Mouse (Mus musculus) lung, embryonic 14.5 days (tissue): ENCODE data around the gene AC134908.4. TPM values are rescaled to one million over a fixed set of nuclear protein-coding genes. Genes with fewer than 3 reads are reported as not detected.

Experiments
- ATAC-seq: fragments of 200-750 bp; cut with Nextera tagmentation; 2 replicates; pipeline ENCODE4 v1.8.0; 2017; ENCODE audit warnings: mild to moderate bottlenecking, moderate TSS enrichment, moderate library complexity; ENCODE audit not compliant: insufficient read depth
- DNase-seq: peaks from one replicate; pipeline ENCODE4 v3.0.0-alpha.2; 2015
- H3K27ac ChIP-seq: fragments of 300-500 bp; sonication (generic); 2 replicates; pipeline ENCODE4 v1.5.1; 2014; ENCODE audit warnings: low read depth, mild to moderate bottlenecking, moderate library complexity
- H3K27me3 ChIP-seq: fragments of 300-500 bp; sonication (generic); 2 replicates; pipeline ENCODE4 v1.6.1; 2014; ENCODE audit warnings: low read length, control low read depth; ENCODE audit not compliant: insufficient read depth
- H3K36me3 ChIP-seq: fragments of 300-500 bp; sonication (generic); 2 replicates; pipeline ENCODE4 v1.6.1; 2014; ENCODE audit warnings: control low read depth; ENCODE audit not compliant: insufficient read depth
- H3K4me1 ChIP-seq: fragments of 300-500 bp; sonication (generic); 2 replicates; pipeline ENCODE4 v1.6.1; 2014; ENCODE audit warnings: antibody characterized with exemption, control low read depth; ENCODE audit not compliant: insufficient read depth
- H3K4me2 ChIP-seq: fragments of 300-500 bp; sonication (generic); 2 replicates; pipeline ENCODE4 v1.6.1; 2014; ENCODE audit warnings: mild to moderate bottlenecking
- H3K4me3 ChIP-seq: fragments of 300-500 bp; sonication (generic); 2 replicates; pipeline ENCODE4 v1.5.1; 2014; ENCODE audit warnings: low read depth, low read length
- H3K9ac ChIP-seq: fragments of 300-500 bp; sonication (generic); 2 replicates; pipeline ENCODE4 v1.6.1; 2014
- H3K9me3 ChIP-seq: fragments of 300-500 bp; sonication (generic); 2 replicates; pipeline ENCODE4 v1.6.1; 2016; ENCODE audit warnings: low read depth, low read length, control low read depth
- CTCF ChIP-seq: IDR thresholded peaks from 2 replicates; pipeline ENCODE4 v1.5.1; 2016; ENCODE audit warnings: antibody characterized with exemption, low read depth
- WGBS: fragments of 180-500 bp; shearing (Covaris S2); extraction: QIAGEN DNeasy Blood & Tissue Kit; methylation state at CpG from one replicate; pipeline ENCODE4 v1.1.7; 2014; 5-methylcytosine and 5-hydroxymethylcytosine counted together
- polyA plus RNA-seq: library from polyadenylated mRNA; unstranded; fragments of >200 nt; fragmentation: Nextera tagmentation; extraction: Ambion mirVana; gene quantifications from 2 replicates; pipeline ENCODE4 v1.2.1, GENCODE M21; 2014

AC134908.4 gene
- polyA plus RNA-seq, 1 experiment from 2014 or later = not detected

GRCm38 (mm10) chr17:25762591-25762990 lies 32.9 kb downstream of the AC134908.4 start:
- Histone ChIP-seq H3K4me1 (no peaks in the 10 kb centered on the region), H3K4me2 (no peak overlapping the region), H3K27me3 (no peaks in the 10 kb centered on the region), H3K9ac (no peak overlapping the region), H3K27ac (no peak overlapping the region), H3K9me3 (no peaks in the 10 kb centered on the region), H3K4me3 (no peak overlapping the region), H3K36me3 (no peaks in the 10 kb centered on the region)
- DNase-seq (no peak), ATAC-seq (no peak)
- WGBS = 38% methylated on average over 3 of the region's 3 CpGs
- no peak for TF ChIP-seq CTCF

GRCm38 (mm10) chr17:25761561-25761970 lies 33.9 kb downstream of the AC134908.4 start:
- 16% methylated on average over 4 of the region's 4 CpGs for WGBS
- Histone ChIP-seq H3K9ac (no peak overlapping the region), H3K4me3 (no peak overlapping the region), H3K27me3 (no peaks in the 10 kb centered on the region), H3K4me1 (no peaks in the 10 kb centered on the region), H3K36me3 (no peaks in the 10 kb centered on the region), H3K27ac (no peak overlapping the region), H3K4me2 (no peak overlapping the region), H3K9me3 (no peaks in the 10 kb centered on the region)
- ATAC-seq = no peak
- DNase-seq = no peak
- TF ChIP-seq CTCF = no peak

DNA sequence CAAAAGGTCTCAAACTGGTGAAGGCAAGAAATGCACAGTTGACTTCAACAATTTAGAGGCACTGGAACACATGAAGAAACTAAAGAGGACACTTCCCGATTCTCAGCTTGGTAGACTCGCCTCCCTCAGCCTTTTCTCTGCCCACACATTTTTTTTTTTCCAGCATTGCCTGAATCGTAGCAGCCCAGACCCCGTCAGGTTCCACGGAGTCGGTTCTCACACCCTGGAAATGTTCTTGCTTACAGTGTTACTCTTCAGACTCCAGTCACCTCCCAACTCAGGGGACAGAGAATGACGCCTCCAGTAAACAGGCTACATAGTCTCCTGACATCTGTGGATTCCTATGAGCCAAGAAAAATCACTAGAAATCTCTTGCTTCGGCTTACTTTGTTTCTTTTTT lies 35.3 kb downstream of the AC134908.4 start:
- no peak overlapping the region for H3K4me2 ChIP-seq
- 0 out of 2 replicates have a peak, but pooled peaks cover 2% of the 10 kb centered on the region for H3K4me1 ChIP-seq
- H3K27me3 ChIP-seq = no peaks in the 10 kb centered on the region
- TF ChIP-seq CTCF = no peak
- no peak overlapping the region for H3K9ac ChIP-seq
- H3K27ac ChIP-seq = no peak overlapping the region
- H3K4me3 ChIP-seq = no peak overlapping the region
- 67% methylated on average over 8 of the region's 8 CpGs for WGBS
- DNase-seq (no peak), ATAC-seq (no peak)
- no peaks in the 10 kb centered on the region for H3K9me3 ChIP-seq
- no peaks in the 10 kb centered on the region for H3K36me3 ChIP-seq

GRCm38 (mm10) chr17:25757691-25758090 lies 37.8 kb downstream of the AC134908.4 start:
- Histone ChIP-seq H3K27me3 (no peaks in the 10 kb centered on the region), H3K4me1 (0 out of 2 replicates have a peak, but pooled peaks cover 2% of the 10 kb centered on the region), H3K36me3 (no peaks in the 10 kb centered on the region), H3K4me3 (no peak overlapping the region), H3K9ac (no peak overlapping the region), H3K9me3 (no peaks in the 10 kb centered on the region), H3K4me2 (no peak overlapping the region), H3K27ac (no peak overlapping the region)
- no peak for DNase-seq
- WGBS = 45% methylated on average over 3 of the region's 3 CpGs
- ATAC-seq = no peak
- TF ChIP-seq CTCF = no peak

- H3K27ac ChIP-seq = peak overlapping the region; percentile 61; the same call in 1 of the 2 replicates
Measured at GRCm38 (mm10) chr17:25756378-25757242, 38.8 kb downstream of the AC134908.4 start.

GRCm38 (mm10) chr17:25755627-25756377 lies 39.7 kb downstream of the AC134908.4 start:
- no peaks in the 10 kb centered on the region for H3K9me3 ChIP-seq
- no peak overlapping the region for H3K4me2 ChIP-seq
- 12% methylated on average over 4 of the region's 4 CpGs for WGBS
- no peak overlapping the region for H3K4me3 ChIP-seq
- no peaks in the 10 kb centered on the region for H3K36me3 ChIP-seq
- peak; percentile 79 for ATAC-seq
- DNase-seq = peak; percentile 34
- peak overlapping the region; percentile 61; the same call in 1 of the 2 replicates for H3K27ac ChIP-seq
- H3K4me1 ChIP-seq = 0 out of 2 replicates have a peak, but pooled peaks cover 6% of the 10 kb centered on the region
- no peaks in the 10 kb centered on the region for H3K27me3 ChIP-seq
- no peak overlapping the region for H3K9ac ChIP-seq
- no peak for TF ChIP-seq CTCF

More at GRCm38 (mm10) chr17:25756378-25757242, 38.8 kb downstream of the AC134908.4 start:
- WGBS = 62% methylated on average over 9 of the region's 9 CpGs
- Histone ChIP-seq H3K27me3 (no peaks in the 10 kb centered on the region), H3K9me3 (no peaks in the 10 kb centered on the region), H3K36me3 (no peaks in the 10 kb centered on the region), H3K4me2 (no peak overlapping the region), H3K9ac (no peak overlapping the region), H3K4me1 (0 out of 2 replicates have a peak, but pooled peaks cover 2% of the 10 kb centered on the region), H3K4me3 (no peak overlapping the region)
- no peak for ATAC-seq
- DNase-seq = no peak
- no peak for TF ChIP-seq CTCF

- no peaks in the 10 kb centered on the region for H3K36me3 ChIP-seq
- no peak for ATAC-seq
- H3K4me3 ChIP-seq = no peak overlapping the region
- no peak overlapping the region for H3K4me2 ChIP-seq
- H3K9me3 ChIP-seq = no peaks in the 10 kb centered on the region
- no peak overlapping the region for H3K9ac ChIP-seq
- no peak for DNase-seq
- no peak for TF ChIP-seq CTCF
- 0 out of 2 replicates have a peak, but pooled peaks cover 6% of the 10 kb centered on the region for H3K4me1 ChIP-seq
- 65% methylated on average over 4 of the region's 4 CpGs for WGBS
- no peaks in the 10 kb centered on the region for H3K27me3 ChIP-seq
- 0 out of 2 replicates have a peak overlapping the region, but pooled peaks have one; percentile 3 for H3K27ac ChIP-seq
Measured at GRCm38 (mm10) chr17:25755086-25755485, 40.4 kb downstream of the AC134908.4 start.
